Mouse (Mus musculus) E14TG2a.4 (cell line): ENCODE measurements around the gene Ctsll3.

ENCODE experiments used
- CTCF ChIP-seq: conservative IDR thresholded peaks from 2 replicates; pipeline ENCODE4 v1.5.1; 2014; ENCODE audit warnings: low read length
- NANOG ChIP-seq: IDR thresholded peaks from 2 replicates; pipeline ENCODE4 v1.6.1; 2014; ENCODE audit warnings: borderline replicate concordance, low read length, mixed read lengths
- POU5F1 ChIP-seq: IDR thresholded peaks from 2 replicates; pipeline ENCODE4 v1.6.1; 2014; ENCODE audit warnings: low read length, borderline replicate concordance

- TF ChIP-seq CTCF (no peak), NANOG (no peak), POU5F1 (no peak)
Measured at GRCm38 (mm10) chr13:60780534-60780933, 22.1 kb downstream of the Ctsll3 start.
